Mouse (Mus musculus): Measurements from ENCODE around the gene Pip4k2c.
A peak's percentile ranks its signal among the peaks of the same experiment; 100 is the strongest.
"Not testable (repeated sequence)": the region's sequence is repeated elsewhere in the genome, so short reads cannot be mapped to it uniquely, and the experiment has no call there.

The Pip4k2c gene

GRCm38 (mm10) chr10:127170837-127171272, 40.5 kb downstream of the Pip4k2c start:
- peak; percentile 68 to 74 for DNase-seq (ENCODE audit: low spot score in 2 of 2)

DNA sequence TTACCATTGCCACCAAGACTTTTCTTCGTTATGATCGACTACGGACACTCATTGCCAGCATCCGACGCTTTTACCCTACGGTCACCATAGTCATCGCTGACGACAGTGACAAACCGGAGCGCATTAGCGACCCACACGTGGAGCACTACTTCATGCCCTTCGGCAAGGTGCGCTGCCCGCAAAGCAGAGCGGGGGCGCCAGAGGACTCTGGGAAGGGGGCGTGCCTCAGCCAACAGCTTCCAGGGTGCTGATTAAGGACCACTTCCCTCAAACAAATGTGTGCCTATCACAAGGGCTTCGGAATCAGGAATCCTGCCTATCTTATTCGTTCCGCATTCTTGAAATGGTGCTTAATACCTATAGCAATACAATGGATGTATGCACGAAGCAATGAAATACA, 41.4 kb downstream of the Pip4k2c start:
- DNase-seq (ENCODE audit: low spot score in 2 of 2) = no peak

- no peak for DNase-seq (ENCODE audit: low spot score in 2 of 2)
Measured at GRCm38 (mm10) chr10:127167614-127168192, 43.7 kb downstream of the Pip4k2c start.

- no peak for DNase-seq (ENCODE audit: low spot score in 2 of 2)
Measured at GRCm38 (mm10) chr10:127166771-127167613, 44.4 kb downstream of the Pip4k2c start.

DNA sequence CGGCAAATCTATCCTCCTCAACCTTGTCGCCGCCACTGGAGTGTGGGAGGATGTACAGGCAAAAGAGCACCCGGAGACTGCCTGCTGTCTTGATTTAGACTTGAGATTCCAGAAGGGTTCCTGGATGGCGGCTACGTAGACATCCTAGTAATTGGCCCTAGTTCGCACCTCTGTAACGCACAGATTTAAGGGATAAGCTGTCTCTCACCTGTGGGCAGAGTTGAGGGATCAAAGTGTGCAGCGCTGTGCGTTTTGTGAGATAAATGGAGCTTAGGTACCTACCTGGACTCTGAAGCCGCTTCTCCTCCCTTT, 45.0 kb downstream of the Pip4k2c start:
- DNase-seq (ENCODE audit: low spot score in 2 of 2) = no peak

DNA sequence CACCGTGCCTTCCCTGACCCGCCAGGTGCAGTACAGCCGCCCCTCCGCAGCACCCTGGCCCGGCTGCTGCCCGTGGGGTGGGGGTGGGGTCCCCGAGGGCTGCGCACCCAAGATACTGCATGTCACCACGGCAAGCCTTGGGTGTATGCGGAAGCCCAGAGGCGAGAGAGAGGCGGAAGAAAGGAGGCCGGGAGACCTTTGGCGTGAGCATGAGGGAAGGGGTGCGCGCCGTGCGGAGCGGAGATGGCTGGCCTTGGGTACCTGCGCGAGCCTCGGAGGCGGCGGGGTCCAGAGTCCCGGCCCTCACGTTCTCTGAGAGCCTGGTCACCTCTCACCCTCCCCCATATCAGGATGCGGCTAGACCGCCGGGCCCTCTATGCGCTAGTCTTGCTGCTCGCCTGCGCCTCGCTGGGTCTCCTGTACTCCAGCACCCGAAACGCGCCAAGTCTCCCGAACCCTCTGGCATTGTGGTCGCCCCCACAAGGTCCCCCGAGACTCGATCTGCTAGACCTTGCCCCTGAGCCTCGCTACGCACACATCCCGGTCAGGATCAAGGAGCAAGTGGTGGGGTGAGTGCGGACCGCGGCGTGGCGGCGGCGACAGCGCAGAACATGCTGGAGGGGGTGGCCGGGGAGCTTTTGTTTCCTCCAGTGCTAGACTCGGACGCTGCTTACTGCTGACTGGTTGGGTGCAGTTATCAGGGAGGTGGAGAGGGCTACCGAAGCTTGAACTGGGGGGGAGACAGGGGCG, 45.6 kb downstream of the Pip4k2c start:
- peak; percentile 63 to 65 for DNase-seq (ENCODE audit: low spot score in 2 of 2)

GRCm38 (mm10) chr10:127165354-127165653, 46.1 kb downstream of the Pip4k2c start:
- DNase-seq (ENCODE audit: low spot score in 2 of 2) = no peak

DNA sequence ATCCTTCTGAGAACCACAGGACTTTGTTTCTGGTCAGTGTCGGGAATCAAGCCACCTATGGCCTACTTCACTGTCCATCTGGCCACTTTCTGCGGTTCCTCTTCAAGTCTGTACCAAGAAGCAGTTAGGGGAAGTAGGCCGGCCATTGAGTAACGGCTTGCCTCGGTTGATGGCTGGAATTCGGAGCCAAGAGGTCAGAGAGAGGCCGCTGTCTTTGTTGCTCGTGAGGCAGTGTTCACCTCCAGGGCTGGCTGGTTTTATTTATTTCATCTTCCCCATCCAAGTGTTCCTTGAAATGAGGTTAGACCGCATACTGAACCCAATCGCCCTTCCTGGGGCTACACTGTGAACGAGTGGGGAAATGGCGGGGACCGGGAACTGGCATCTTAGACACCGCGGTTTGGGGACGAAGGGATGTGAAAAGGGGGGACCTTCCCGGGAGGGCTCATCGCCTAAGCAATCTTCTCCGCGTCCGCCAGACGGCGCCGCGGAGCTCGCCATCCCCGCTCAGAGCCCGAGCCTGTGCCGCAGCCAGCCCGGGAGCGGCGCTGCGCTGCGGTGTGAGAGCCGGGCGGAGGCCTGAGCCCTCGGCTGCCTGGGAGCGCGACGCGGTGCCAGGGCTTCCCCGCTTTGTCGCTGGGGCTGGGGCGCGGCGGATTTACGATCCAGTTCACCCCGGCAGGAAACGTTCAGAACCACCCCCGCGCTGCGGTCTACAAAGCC, 46.6 kb downstream of the Pip4k2c start, which contains the start of gene B4galnt1:
B4galnt1 (plus strand) TSS at position 595 of the 723 bp plus-strand sequence.
- peak; percentile 78 to 85 for DNase-seq (ENCODE audit: low spot score in 2 of 2)

- DNase-seq (ENCODE audit: low spot score in 2 of 2) = no peak
Measured at GRCm38 (mm10) chr10:127164190-127164589, 47.2 kb downstream of the Pip4k2c start.

GRCm38 (mm10) chr10:127162771-127163261, 48.6 kb downstream of the Pip4k2c start:
- peak in 1 of 2 experiments; percentile 53 for DNase-seq (ENCODE audit: low spot score in 2 of 2)

DNA sequence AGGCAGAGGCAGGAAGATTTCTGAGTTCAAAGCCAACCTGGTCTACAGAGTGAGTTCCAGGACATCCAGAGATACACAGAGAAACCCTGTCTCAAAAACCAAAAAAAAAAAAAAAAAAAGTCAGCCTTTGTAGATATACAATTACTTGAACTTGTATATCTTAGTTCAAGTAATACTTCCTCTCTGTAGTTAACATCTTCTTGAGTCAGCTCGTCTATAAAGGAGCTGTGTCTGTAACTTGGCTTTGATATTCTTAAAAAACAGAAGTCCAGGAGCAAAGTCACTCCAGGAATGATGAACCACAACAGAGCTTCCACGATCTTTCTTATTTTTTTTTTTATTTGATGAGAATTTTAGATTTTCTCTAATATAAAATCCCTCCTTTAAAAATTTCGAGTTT, 50.7 kb downstream of the Pip4k2c start:
- no peak for DNase-seq (ENCODE audit: low spot score in 2 of 2)

DNA sequence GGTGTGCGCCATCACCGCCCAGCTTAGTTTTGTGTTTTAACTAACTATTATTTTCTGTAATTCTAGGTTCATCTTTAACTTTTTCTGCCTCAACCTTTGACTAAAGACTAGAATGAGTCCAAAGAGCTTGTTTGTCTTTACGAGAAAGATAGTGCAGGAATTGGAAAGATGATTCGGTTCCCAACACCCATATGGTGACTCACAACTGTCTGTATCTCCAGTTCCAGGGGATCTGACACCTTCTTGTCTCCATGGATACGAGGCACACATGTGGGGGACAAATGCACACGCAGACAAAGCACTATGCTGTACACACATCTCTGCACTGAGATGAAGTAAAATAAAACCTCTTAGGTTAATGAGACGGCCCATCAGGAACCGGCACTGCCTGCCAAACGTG, 51.3 kb downstream of the Pip4k2c start:
- peak in 1 of 2 experiments; percentile 59 for DNase-seq (ENCODE audit: low spot score in 2 of 2)

DNA sequence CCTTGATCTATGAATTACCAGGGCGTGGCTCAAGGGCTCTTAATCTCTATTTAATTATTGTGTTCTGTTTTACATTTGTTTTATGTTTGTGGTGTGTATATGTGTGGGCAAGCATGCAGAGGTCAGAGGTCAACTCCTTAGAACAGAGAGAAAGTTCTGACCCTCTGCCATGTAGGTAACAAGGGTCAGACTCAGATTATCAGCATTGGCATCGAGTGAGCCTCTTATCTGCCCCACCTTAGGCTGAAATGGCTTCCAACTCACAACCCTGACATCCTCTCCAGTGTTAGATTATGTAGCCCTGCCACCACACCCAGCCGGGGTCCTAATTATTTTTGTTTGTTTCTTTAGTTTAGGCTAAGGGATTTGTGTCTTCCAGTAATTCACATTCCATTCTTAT, 52.9 kb downstream of the Pip4k2c start:
- DNase-seq (ENCODE audit: low spot score in 2 of 2) = no peak

DNA sequence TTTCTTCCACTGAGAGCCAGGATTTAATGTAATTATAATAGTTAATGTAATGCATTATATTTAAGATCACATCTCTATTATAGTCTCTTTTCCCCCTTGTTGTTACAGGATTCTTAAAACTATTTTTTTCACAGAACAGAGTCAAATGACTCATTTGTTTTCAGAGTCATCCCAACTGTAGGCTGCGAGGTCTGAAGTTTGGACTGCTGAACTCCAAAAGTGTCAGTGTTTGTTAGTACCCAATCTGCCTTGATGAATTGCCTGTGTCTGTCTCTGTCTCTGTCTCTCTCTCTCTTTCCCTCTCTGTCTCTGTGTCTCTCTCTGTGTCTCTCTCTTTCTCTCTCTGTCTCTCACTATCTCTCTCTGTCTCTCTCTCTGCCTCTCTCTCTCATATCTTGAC, 54.9 kb downstream of the Pip4k2c start:
- no peak for DNase-seq (ENCODE audit: low spot score in 2 of 2)

GRCm38 (mm10) chr10:127156089-127156488, 55.3 kb downstream of the Pip4k2c start:
- DNase-seq (ENCODE audit: low spot score in 2 of 2) = no peak

- no peak for DNase-seq (ENCODE audit: low spot score in 2 of 2)
Measured at GRCm38 (mm10) chr10:127154652-127155051, 56.7 kb downstream of the Pip4k2c start.

- no peak for DNase-seq (ENCODE audit: low spot score in 2 of 2)
Measured at GRCm38 (mm10) chr10:127154241-127154640, 57.1 kb downstream of the Pip4k2c start.

GRCm38 (mm10) chr10:127153323-127153722, 58.1 kb downstream of the Pip4k2c start:
- DNase-seq (ENCODE audit: low spot score in 2 of 2) = no peak

GRCm38 (mm10) chr10:127152556-127152955, 58.8 kb downstream of the Pip4k2c start:
- not testable (repeated sequence) for DNase-seq (ENCODE audit: low spot score in 2 of 2)

DNA sequence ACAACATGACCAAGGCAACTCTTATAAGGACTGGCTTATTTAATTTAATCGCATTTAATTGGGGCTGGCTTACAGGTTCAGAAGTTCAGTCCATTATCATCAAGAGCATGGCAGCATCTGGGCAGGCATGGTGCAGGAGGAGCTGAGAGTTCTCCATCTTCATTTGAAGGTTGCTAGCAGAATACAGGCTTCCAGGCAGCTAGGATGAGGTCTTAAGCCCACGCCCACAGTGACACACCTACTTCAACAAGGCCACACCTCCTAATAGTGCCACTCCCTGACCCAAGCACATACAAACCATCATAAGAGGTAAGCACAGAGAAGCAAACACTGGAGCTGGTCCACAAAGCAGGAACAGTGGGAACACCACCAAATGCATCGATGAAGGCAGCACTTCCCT, 60.2 kb downstream of the Pip4k2c start:
- not testable (repeated sequence) for DNase-seq (ENCODE audit: low spot score in 2 of 2)

DNA sequence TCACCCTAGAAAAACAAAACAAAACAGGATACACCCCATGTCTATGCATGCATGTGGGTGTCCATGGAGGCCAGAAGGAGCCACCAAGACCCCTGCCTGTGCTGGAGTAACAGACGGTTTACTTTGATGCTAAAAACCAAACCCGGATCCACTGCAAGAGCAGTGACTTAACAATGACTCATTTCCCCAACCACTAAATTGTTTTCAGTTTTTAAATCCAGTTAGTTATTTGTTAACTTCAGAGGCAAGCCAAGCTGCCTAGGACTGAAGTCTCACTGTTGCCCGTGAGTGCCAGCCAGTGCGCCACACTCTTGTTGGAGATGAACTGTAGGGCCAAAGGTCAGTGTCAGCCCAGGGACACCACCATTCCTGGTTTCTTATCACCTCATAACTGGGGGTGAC, 60.9 kb downstream of the Pip4k2c start:
- DNase-seq (ENCODE audit: low spot score in 2 of 2) = no peak

- DNase-seq (ENCODE audit: low spot score in 2 of 2) = no peak
Measured at GRCm38 (mm10) chr10:127147135-127147534, 64.2 kb downstream of the Pip4k2c start.

Data from frontal cortex, postnatal 36 days (tissue).